Mouse (Mus musculus): ENCODE data around the gene Slc37a2. TPM values are rescaled to one million over a fixed set of nuclear protein-coding genes. Genes with fewer than 3 reads are reported as not detected.

Gene Slc37a2
- total RNA-seq, 4 experiments from 2014 or later = 0.17 to 0.65 (median 0.23) TPM

- no peak for DNase-seq (ENCODE audit: low spot score in 2 of 2)
Measured at GRCm38 (mm10) chr9:37214327-37215060, 41.0 kb downstream of the Slc37a2 start.

GRCm38 (mm10) chr9:37213060-37213738 is 42.3 kb downstream of the Slc37a2 start:
- DNase-seq (ENCODE audit: low spot score in 2 of 2) = no peak

GRCm38 (mm10) chr9:37207929-37208411 is 47.6 kb downstream of the Slc37a2 start, which contains the start of gene Tmem218:
Tmem218 (plus strand) TSS chr9:37208223.
- peak; percentile 91 for DNase-seq (ENCODE audit: low spot score in 2 of 2)

GRCm38 (mm10) chr9:37203884-37204283 is 51.7 kb downstream of the Slc37a2 start:
- DNase-seq (ENCODE audit: low spot score in 2 of 2) = no peak

- no peak for DNase-seq (ENCODE audit: low spot score in 2 of 2)
Measured at GRCm38 (mm10) chr9:37200414-37200813, 55.1 kb downstream of the Slc37a2 start.

- DNase-seq (ENCODE audit: low spot score in 2 of 2) = no peak
Measured at GRCm38 (mm10) chr9:37197067-37197466, 58.5 kb downstream of the Slc37a2 start.

GRCm38 (mm10) chr9:37188024-37188423 is 67.5 kb downstream of the Slc37a2 start:
- no peak for DNase-seq (ENCODE audit: low spot score in 2 of 2)

GRCm38 (mm10) chr9:37187407-37187806 is 68.1 kb downstream of the Slc37a2 start:
- no peak for DNase-seq (ENCODE audit: low spot score in 2 of 2)

- no peak for DNase-seq (ENCODE audit: low spot score in 2 of 2)
Measured at GRCm38 (mm10) chr9:37183176-37183575, 72.4 kb downstream of the Slc37a2 start.

GRCm38 (mm10) chr9:37181596-37181995 is 73.9 kb downstream of the Slc37a2 start:
- no peak for DNase-seq (ENCODE audit: low spot score in 2 of 2)

GRCm38 (mm10) chr9:37179596-37179995 is 75.9 kb downstream of the Slc37a2 start:
- DNase-seq (ENCODE audit: low spot score in 2 of 2) = no peak

GRCm38 (mm10) chr9:37178911-37179310 is 76.6 kb downstream of the Slc37a2 start:
- DNase-seq (ENCODE audit: low spot score in 2 of 2) = no peak

Other genes with a start within 250 kb of the Slc37a2 start
- 10 to 100 TPM; 31.7 to 55.3 (median 36.5) TPM for gene Pknox2, start 108.3 kb downstream of the Slc37a2 start, total RNA-seq (2022)
- gene Tmem218, start 47.5 kb downstream of the Slc37a2 start, total RNA-seq (2022) = 1 to 10 TPM; 1.9 to 2.9 (median 2.8) TPM
- gene Ccdc15, start 92.7 kb upstream of the Slc37a2 start, total RNA-seq (2022) = 1 to 10 TPM; 1.3 to 1.7 (median 1.6) TPM
- under 1 TPM in 1 of 4 experiments, not detected in 3; 0.21 TPM for gene Hepacam, start 111.6 kb upstream of the Slc37a2 start, total RNA-seq (2022)
- gene Robo4, start 146.2 kb upstream of the Slc37a2 start, total RNA-seq (2022) = 1 to 10 TPM; 6.8 to 9.2 (median 7.1) TPM
- gene Robo3, start 177.5 kb upstream of the Slc37a2 start, total RNA-seq (2022) = not detected
- 1 to 10 TPM; 2.2 to 3.2 (median 2.3) TPM for gene Msantd2, start 233.6 kb upstream of the Slc37a2 start, total RNA-seq (2022)